Comparison of ENCODE assay signal across 8 mouse cellular contexts in genomic region chr11:71439871-71440270, GRCm38 (mm10).
DNase-seq lines count a peak whose midpoint lies in the region; ATAC-seq and TF ChIP-seq lines count a peak whose summit lies in the region.

No protein-coding gene starts in this region.

- intact Hi-C loops in left cerebral cortex, postnatal 4 days (cut with DNase I) = no loop called here

- TF ChIP-seq EP300 in stomach, postnatal 0 days (optimal IDR thresholded peaks at IDR 0.05) = no peak

- TF ChIP-seq CTCF in stomach, postnatal 0 days (IDR thresholded peaks at IDR 0.05; ENCODE audit: low read depth) = no peak

- no peak overlapping the region for H3K9ac ChIP-seq in stomach, embryonic 14.5 days (replicated peaks; ENCODE audit: low read depth, low read length)
- no peak overlapping the region for H3K9ac ChIP-seq in stomach, postnatal 0 days (ENCODE audit: low read length)

- H3K9me3 ChIP-seq in stomach, embryonic 14.5 days (ENCODE audit: control insufficient read depth, low read depth, low read length) = no peaks in the 10 kb centered on the region
- H3K9me3 ChIP-seq in stomach, postnatal 0 days (ENCODE audit: control insufficient read depth, low read length) = no peaks in the 10 kb centered on the region

- no peak for DNase-seq in stomach, postnatal 0 days (ENCODE audit: low spot score)
- DNase-seq in frontal cortex, postnatal 14 days (ENCODE audit: low spot score in 2 of 2) = peak; percentile 37 to 53
- peak; percentile 75 for DNase-seq in left cerebral cortex, postnatal 4 days
- DNase-seq in right cerebral cortex, postnatal 10 days (ENCODE audit: low spot score in 2 of 2) = peak; percentile 81 to 87
- DNase-seq in adrenal gland, postnatal 25 days = no peak
- DNase-seq in urinary bladder, postnatal 25 days (ENCODE audit: low spot score) = no peak
- DNase-seq in adrenal gland, postnatal 14 days = no peak

- H3K27me3 ChIP-seq in stomach, embryonic 14.5 days (ENCODE audit: control insufficient read depth, insufficient read depth, low read length) = no peaks in the 10 kb centered on the region
- no peaks in the 10 kb centered on the region for H3K27me3 ChIP-seq in stomach, postnatal 0 days (ENCODE audit: control insufficient read depth, insufficient read depth, low read length)

- H3K27ac ChIP-seq in stomach, embryonic 14.5 days (ENCODE audit: low read length) = no peak overlapping the region
- H3K27ac ChIP-seq in stomach, postnatal 0 days (replicated peaks) = no peak overlapping the region

- H3K4me2 ChIP-seq in stomach, embryonic 14.5 days (replicated peaks; ENCODE audit: low read depth, low read length) = peak overlapping the region; percentile 20
- H3K4me2 ChIP-seq in stomach, postnatal 0 days (replicated peaks; ENCODE audit: low read depth) = no peak overlapping the region

- no peak overlapping the region for H3K4me3 ChIP-seq in stomach, embryonic 14.5 days (ENCODE audit: low read depth, low read length)
- no peak overlapping the region for H3K4me3 ChIP-seq in stomach, postnatal 0 days (ENCODE audit: low read depth, low read length)

- no peaks in the 10 kb centered on the region for H3K36me3 ChIP-seq in stomach, embryonic 14.5 days (ENCODE audit: control insufficient read depth, insufficient read depth, low read length)
- H3K36me3 ChIP-seq in stomach, postnatal 0 days (ENCODE audit: control insufficient read depth, insufficient read depth, low read length) = no peaks in the 10 kb centered on the region

- no peaks in the 10 kb centered on the region for H3K4me1 ChIP-seq in stomach, embryonic 14.5 days (ENCODE audit: control insufficient read depth, insufficient read depth, low read length)
- H3K4me1 ChIP-seq in stomach, postnatal 0 days (replicated peaks; ENCODE audit: control insufficient read depth, insufficient read depth) = no peaks in the 10 kb centered on the region

- WGBS in stomach, embryonic 14.5 days = 4% methylated on average over 17 of the region's 17 CpGs
- WGBS in stomach, postnatal 0 days = 8% methylated on average over 17 of the region's 17 CpGs

- no peak for ATAC-seq in stomach, embryonic 14.5 days (ENCODE audit: insufficient number of reproducible peaks, insufficient read depth, low FRiP score, low read depth)
- ATAC-seq in stomach, postnatal 0 days (ENCODE audit: low FRiP score, low TSS enrichment) = no peak

Comparison
In these comparisons a context has a peak if more than half of its experiments do, and no peak if none do; other contexts are left out.
1. DNase-seq: peak in frontal cortex, postnatal 14 days (2 of 2), left cerebral cortex, postnatal 4 days (single experiment) and right cerebral cortex, postnatal 10 days (2 of 2); none in stomach, postnatal 0 days (single experiment), adrenal gland, postnatal 25 days (single experiment), urinary bladder, postnatal 25 days (single experiment) and adrenal gland, postnatal 14 days (single experiment).